Mouse (Mus musculus): Measurements from ENCODE around the gene Gm38431.
A peak's percentile ranks its signal among the peaks of the same experiment; 100 is the strongest.

The Gm38431 gene

DNA sequence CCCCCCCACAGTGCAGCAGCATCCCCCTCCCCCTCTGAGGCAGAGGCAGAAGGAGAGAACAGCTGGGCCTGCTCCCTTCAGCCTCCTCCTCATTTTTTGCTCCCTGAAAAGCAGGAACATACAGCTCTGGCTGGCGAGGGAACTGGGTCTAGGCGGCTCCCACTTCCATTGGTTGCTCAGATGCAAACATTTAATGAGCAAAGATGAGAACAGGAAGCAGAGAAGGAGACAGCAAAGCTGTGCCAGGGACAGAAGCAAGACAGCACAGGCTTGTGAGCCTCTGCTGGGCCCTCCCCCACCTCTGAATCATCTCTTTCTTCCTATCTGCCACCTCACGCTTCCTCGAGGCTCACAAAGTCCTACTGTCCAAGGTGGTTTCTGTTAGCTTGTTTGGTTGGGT is 50.5 kb downstream of the Gm38431 start:
- DNase-seq (ENCODE audit: low spot score in 2 of 2): peak; percentile 82 to 92

DNA sequence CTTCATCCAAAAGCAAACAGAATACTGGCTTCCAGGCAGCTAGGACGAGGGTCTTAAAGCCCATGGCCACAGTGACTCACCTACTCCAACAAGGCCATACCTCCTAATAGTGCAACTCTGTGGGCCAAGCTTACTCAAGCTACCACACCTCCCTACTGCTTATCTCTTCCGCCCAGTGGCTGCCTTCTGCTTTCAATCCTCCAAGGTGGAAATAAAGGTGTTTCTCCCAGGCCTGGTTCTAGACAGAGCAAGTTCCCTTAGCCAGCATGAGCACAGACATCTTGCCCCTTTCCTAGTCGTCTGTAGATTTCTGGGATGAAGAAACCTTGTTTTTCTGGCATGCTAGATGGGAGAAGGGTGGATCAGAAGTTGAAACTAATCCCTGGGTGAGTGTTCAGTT is 52.0 kb downstream of the Gm38431 start:
- DNase-seq (ENCODE audit: low spot score in 2 of 2): no peak

DNA sequence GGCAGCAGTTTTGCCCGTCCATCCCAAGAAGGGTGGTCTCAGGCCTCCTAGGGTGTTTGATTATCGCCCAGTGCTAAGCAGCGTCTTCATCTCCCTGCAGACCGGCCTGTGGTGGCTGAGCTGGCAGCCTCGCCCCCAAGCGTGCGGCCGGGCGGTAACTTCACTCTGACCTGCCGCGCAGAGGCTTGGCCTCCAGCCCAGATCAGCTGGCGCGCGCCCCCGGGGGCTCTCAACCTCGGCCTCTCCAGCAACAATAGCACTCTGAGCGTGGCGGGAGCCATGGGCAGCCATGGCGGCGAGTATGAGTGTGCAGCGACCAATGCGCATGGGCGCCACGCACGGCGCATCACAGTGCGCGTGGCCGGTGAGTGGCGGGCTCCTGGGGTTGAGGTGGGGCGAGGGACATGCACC is 54.3 kb downstream of the Gm38431 start:
- DNase-seq (ENCODE audit: low spot score in 2 of 2): peak in 1 of 2 experiments; percentile 48

- DNase-seq (ENCODE audit: low spot score in 2 of 2): no peak
These were observed 55.1 kb downstream of the Gm38431 start for GRCm38 (mm10) chr9:21036666-21037065.

DNA sequence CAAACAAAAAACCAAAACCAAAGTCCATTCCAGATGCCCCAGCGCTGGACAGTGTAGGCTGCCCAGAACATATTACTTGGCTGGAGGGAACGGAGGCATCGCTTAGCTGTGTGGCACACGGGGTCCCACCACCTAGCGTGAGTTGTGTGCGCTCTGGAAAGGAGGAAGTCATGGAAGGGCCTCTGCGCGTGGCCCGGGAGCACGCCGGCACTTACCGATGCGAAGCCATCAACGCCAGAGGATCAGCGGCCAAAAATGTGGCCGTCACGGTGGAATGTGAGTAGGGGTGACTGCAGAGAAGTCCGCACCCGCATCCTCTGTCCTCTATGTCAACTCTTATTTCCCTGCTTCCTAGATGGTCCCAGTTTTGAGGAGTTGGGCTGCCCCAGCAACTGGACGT is 55.6 kb downstream of the Gm38431 start:
- DNase-seq (ENCODE audit: low spot score in 2 of 2): no peak

DNA sequence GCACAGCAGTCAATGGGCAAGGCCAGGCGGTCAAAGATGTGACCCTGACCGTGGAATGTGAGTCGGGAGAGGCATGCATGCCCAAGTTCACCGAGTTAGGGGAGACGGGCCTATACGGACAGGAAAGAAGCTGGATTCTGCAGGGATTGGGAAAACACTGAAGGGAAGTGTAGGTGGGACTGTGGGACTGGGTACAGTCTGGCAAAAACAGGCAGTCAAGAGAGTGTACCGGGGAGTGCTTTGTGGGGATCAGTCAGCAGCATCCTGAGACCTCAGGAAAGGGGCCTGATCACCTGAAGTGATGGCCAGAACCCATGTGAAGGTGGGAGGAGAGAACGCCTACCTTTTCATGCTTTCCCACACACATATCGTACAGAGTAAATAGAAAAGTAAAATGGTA is 56.2 kb downstream of the Gm38431 start:
- peak in 1 of 2 experiments; percentile 13 for DNase-seq (ENCODE audit: low spot score in 2 of 2)

GRCm38 (mm10) chr9:21034481-21035085 is 57.2 kb downstream of the Gm38431 start:
- no peak for DNase-seq (ENCODE audit: low spot score in 2 of 2)

DNA sequence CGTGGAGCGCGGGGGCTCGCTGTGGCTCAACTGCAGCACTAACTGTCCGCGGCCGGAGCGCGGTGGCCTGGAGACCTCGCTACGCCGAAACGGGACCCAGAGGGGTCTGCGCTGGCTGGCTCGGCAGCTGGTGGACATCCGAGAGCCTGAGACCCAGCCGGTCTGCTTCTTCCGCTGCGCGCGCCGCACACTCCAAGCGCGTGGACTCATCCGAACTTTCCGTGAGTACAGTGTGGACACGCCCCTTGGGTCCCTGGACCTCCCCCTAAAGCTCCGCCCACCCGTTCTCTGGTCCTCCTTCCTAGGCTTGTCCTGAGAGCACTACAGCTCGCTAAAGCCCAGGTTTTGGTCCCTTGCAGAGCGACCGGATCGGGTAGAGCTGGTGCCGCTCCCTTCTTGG is 58.7 kb downstream of the Gm38431 start:
- peak; percentile 61 to 68 for DNase-seq (ENCODE audit: low spot score in 2 of 2)

DNA sequence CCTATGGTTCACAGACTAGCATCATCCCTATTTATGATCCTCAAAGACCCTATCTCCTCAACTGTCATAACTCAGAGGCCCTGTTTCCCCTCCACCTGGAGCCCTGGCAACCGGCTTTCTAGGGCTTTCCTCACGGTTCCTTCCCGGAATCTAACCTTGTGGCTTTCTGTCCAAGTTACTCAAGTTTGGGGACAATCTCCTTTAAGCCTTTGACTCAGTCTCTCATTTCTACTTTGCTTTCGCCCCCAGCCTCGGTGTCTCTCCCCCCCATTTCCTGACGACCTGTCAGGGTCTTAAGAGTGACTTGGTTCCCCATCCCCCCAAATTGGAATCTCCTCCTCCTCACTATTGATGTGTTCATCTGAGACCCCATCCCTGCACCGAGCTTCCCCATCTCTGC is 59.3 kb downstream of the Gm38431 start:
- DNase-seq (ENCODE audit: low spot score in 2 of 2): peak in 1 of 2 experiments; percentile 7

- peak; percentile 86 to 88 for DNase-seq (ENCODE audit: low spot score in 2 of 2)
These were observed 59.9 kb downstream of the Gm38431 start, which contains the start of gene Icam5 for GRCm38 (mm10) chr9:21031896-21032351. Gene Icam5 (plus strand): TSS chr9:21032073.

GRCm38 (mm10) chr9:21031251-21031895 is 60.4 kb downstream of the Gm38431 start:
- peak; percentile 86 to 91 for DNase-seq (ENCODE audit: low spot score in 2 of 2)

- DNase-seq (ENCODE audit: low spot score in 2 of 2): peak; percentile 71 to 76
These were observed 61.0 kb downstream of the Gm38431 start for GRCm38 (mm10) chr9:21030781-21031250.

- no peak for DNase-seq (ENCODE audit: low spot score in 2 of 2)
These were observed 61.7 kb downstream of the Gm38431 start for GRCm38 (mm10) chr9:21030055-21030600.

- no peak for DNase-seq (ENCODE audit: low spot score in 2 of 2)
These were observed 62.3 kb downstream of the Gm38431 start, which contains the start of gene Icam4 for GRCm38 (mm10) chr9:21029291-21030054. Gene Icam4 (plus strand): TSS chr9:21029373.

DNA sequence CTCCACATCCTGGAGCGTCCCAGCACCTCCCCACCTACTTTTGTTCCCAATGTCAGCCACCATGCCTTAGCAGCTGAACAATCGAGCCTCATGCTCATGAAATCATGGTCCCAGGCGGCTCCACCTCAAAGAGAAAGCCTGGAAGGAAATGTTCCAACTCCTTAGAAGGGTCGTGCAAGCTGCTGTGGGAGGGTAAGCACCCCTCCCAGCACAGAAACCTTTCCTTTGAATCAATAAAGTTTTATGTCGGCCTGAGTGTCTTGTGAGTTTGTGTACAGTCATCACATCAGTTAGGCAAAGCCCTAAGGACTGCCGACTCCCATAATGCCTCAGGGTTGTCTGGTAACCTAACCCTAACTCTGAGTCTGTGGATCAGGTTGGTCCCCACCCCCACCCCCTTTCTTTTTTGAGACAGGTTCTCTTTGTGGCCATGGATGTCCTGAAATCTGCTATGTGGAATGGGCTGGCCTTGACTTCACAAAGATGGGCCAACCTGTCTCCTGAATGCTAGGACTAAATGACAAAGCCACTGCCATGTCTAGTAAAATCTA is 63.2 kb downstream of the Gm38431 start:
- no peak for DNase-seq (ENCODE audit: low spot score in 2 of 2)

- DNase-seq (ENCODE audit: low spot score in 2 of 2): no peak
These were observed 64.0 kb downstream of the Gm38431 start for GRCm38 (mm10) chr9:21027774-21028290.

DNA sequence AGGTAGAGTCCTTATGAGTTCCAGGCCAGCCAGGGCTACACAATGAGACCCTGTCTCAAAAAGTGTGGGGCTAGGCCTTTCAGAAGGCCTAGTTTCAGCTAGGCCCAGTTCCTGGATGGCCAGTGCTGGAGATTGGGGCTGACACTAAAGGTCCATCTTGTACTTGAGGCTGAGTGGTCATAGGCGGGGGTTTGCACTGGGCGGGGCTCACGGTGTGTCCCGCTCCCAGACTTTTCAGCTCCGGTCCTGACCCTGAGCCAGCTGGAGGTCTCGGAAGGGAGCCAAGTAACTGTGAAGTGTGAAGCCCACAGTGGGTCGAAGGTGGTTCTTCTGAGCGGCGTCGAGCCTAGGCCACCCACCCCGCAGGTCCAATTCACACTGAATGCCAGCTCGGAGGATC is 64.9 kb downstream of the Gm38431 start:
- no peak for DNase-seq (ENCODE audit: low spot score in 2 of 2)

DNA sequence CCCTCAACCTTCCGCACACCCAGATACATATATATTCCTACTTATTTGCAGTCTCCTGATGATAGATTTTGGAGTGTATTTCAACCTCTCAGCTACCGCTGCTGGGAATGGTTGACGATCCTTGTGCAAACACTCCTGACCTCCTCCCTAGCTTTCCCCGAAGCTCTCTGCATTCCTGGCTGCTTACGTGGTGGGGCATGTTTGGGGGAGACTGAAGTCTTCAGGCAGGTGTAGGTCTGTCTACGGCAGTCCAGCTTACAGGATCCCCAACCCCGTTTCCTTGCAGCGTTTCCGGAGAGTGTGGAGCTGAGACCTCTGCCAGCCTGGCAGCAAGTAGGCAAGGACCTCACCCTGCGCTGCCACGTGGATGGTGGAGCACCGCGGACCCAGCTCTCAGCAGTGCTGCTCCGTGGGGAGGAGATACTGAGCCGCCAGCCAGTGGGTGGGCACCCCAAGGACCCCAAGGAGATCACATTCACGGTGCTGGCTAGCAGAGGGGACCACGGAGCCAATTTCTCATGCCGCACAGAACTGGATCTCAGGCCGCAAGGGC is 66.5 kb downstream of the Gm38431 start:
- DNase-seq (ENCODE audit: low spot score in 2 of 2): no peak

DNA sequence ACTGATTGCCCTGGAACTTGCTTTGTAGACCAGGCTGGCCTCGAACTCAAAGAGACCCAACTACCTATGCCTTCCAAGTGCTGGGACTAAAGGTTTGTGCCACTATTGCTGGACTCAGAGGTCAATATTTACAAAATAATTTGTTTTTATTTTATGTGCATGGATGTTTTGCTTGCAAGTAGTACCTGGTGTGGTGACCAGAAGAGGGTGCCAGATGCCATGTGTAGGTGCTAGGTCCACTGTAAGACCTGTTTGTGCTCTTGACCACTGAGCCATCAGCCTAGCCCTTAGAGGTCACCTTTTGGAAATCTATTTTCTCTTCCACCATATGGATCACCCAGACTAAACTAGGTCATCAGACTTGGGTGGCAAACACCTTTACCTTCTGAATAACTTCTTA is 69.1 kb downstream of the Gm38431 start:
- DNase-seq (ENCODE audit: low spot score in 2 of 2): no peak

DNA sequence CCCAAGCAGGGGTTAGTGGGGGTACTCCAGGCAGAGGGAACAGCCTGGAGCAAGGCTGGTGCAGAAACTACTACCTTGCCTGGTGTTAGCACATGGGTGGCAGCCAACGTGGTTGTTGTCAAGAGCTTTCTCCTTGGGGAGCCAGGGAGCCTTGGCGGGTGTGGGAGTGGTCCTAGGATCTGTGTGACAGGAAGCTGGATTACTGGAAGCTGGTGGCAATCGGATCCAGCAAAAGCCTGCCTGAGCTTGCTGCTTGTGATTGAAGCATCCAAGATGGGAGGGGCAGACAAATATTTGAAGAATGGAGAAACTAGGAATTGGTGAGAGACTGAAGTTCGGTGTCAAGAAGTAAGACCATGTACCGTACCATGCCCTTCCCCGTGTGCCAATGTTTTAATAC is 69.5 kb downstream of the Gm38431 start:
- no peak for DNase-seq (ENCODE audit: low spot score in 2 of 2)

DNA sequence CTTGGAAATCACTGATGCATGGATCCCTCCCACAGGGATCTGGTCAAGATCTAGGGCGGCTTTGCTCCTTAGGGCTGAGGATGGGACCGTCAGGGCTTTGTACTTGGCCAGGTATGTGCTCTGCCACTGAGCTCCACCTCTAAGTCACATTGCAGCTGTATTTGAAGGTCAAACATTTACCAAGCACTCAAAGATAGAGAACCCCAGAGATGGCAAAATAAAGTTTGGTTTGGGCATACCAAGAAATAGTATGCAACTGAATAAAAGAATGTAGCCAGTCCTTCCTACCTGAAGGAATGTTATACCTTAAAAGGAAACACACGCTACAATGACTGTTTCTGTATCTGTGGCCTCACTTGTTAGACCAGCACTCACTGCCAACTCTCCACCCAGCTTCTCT is 70.4 kb downstream of the Gm38431 start:
- DNase-seq (ENCODE audit: low spot score in 2 of 2): no peak

Measured in right cerebral cortex, postnatal 36 days (tissue).